Comparison of ENCODE assay signal across 8 mouse cellular contexts in genomic region chr16:17804449-17804912, GRCm38 (mm10). TPM values are rescaled to one million over a fixed set of nuclear protein-coding genes. Genes with fewer than 3 reads are reported as not detected.
DNase-seq lines count a peak whose midpoint lies in the region; ATAC-seq and TF ChIP-seq lines count a peak whose summit lies in the region.

No protein-coding gene starts in this region.

- no peaks in the 10 kb centered on the region for H3K9me3 ChIP-seq in intestine, postnatal 0 days (ENCODE audit: control insufficient read depth)
- H3K9me3 ChIP-seq in midbrain, postnatal 0 days (ENCODE audit: low read length) = no peaks in the 10 kb centered on the region

- H3K4me2 ChIP-seq in intestine, postnatal 0 days (replicated peaks; ENCODE audit: low read depth) = peak overlapping the region; percentile 60
- H3K4me2 ChIP-seq in midbrain, postnatal 0 days (ENCODE audit: low read depth, low read length, poor library complexity, severe bottlenecking) = peak overlapping the region; percentile 51

- no peak overlapping the region for H3K27ac ChIP-seq in intestine, postnatal 0 days (ENCODE audit: low read depth, low read length)
- no peak overlapping the region for H3K27ac ChIP-seq in midbrain, postnatal 0 days (ENCODE audit: low read depth, low read length)

- WGBS in intestine, postnatal 0 days = 11% methylated on average over 33 of the region's 33 CpGs
- 2% methylated on average over 33 of the region's 33 CpGs for WGBS in midbrain, postnatal 0 days

- H3K9ac ChIP-seq in intestine, postnatal 0 days (ENCODE audit: low read depth, low read length) = no peak overlapping the region
- 0 out of 2 replicates have a peak overlapping the region, but pooled peaks have one; percentile 24 for H3K9ac ChIP-seq in midbrain, postnatal 0 days (replicated peaks; ENCODE audit: low read length, poor library complexity, severe bottlenecking)

- no peak for ATAC-seq in intestine, postnatal 0 days
- no peak for ATAC-seq in midbrain, postnatal 0 days (ENCODE audit: low FRiP score)

- H3K4me1 ChIP-seq in intestine, postnatal 0 days (replicated peaks; ENCODE audit: control insufficient read depth, insufficient read depth, low read length) = 0 out of 2 replicates have a peak, but pooled peaks cover 8% of the 10 kb centered on the region
- peaks cover 32% of the 10 kb centered on the region for H3K4me1 ChIP-seq in midbrain, postnatal 0 days (ENCODE audit: insufficient read depth, low read length)

- H3K36me3 ChIP-seq in intestine, postnatal 0 days (ENCODE audit: control insufficient read depth, insufficient read depth) = 0 out of 2 replicates have a peak, but pooled peaks cover 4% of the 10 kb centered on the region
- no peaks in the 10 kb centered on the region for H3K36me3 ChIP-seq in midbrain, postnatal 0 days (ENCODE audit: insufficient read depth, low read length)

- TF ChIP-seq CTCF in intestine, postnatal 0 days (IDR thresholded peaks at IDR 0.05; ENCODE audit: low read depth) = no peak
- TF ChIP-seq CTCF in midbrain, postnatal 0 days (IDR thresholded peaks at IDR 0.05) = no peak

- peak overlapping the region; percentile 26 for H3K4me3 ChIP-seq in intestine, postnatal 0 days (ENCODE audit: low read depth, low read length)
- H3K4me3 ChIP-seq in midbrain, postnatal 0 days (ENCODE audit: low read depth, low read length) = peak overlapping the region; percentile 31

- peak; percentile 31 for DNase-seq in cerebellum, adult 11-12 months
- no peak for DNase-seq in cerebellum, postnatal 14 days
- DNase-seq in B cell, adult 2 months = peak; percentile 36 to 45
- peak; percentile 82 for DNase-seq in embryo, embryonic 11 days
- no peak for DNase-seq in midbrain, postnatal 0 days (ENCODE audit: low spot score)
- no peak for DNase-seq in urinary bladder, adult 2 months (ENCODE audit: low spot score)
- DNase-seq in cerebellum, adult 8-10 months = no peak

- H3K27me3 ChIP-seq in intestine, postnatal 0 days (replicated peaks; ENCODE audit: control insufficient read depth, insufficient read depth, low read length) = peaks cover 68% of the 10 kb centered on the region
- H3K27me3 ChIP-seq in midbrain, postnatal 0 days (ENCODE audit: insufficient read depth, low read length) = peaks cover 61% of the 10 kb centered on the region

RNA-seq across cellular contexts. Expression of gene Scarf2, which starts 7.4 kb away (rescaled TPM):
- 6.3 and 6.9 TPM in 2 replicates for polyA plus RNA-seq in intestine, postnatal 0 days (2015; fragmentation: Nextera tagmentation; extraction: Ambion mirVana)
- 8.5 and 12.6 TPM in 2 replicates for total RNA-seq in midbrain, postnatal 0 days (2014; rRNA removed)
- polyA plus RNA-seq in midbrain, postnatal 0 days (2015; fragmentation: Nextera tagmentation; extraction: Ambion mirVana) = 2.1 and 2.4 TPM in 2 replicates
- polyA plus RNA-seq in urinary bladder, adult 2 months (2012; rRNA removed) = 36.0 and 45.5 TPM in 2 replicates

RNA-seq across cellular contexts. Expression of gene B830017H08Rik, which starts 28.4 kb away (rescaled TPM):
- polyA plus RNA-seq in intestine, postnatal 0 days (2015; fragmentation: Nextera tagmentation; extraction: Ambion mirVana) = not detected in 2 replicates
- 7.0 and 13.5 TPM in 2 replicates for total RNA-seq in midbrain, postnatal 0 days (2014; rRNA removed)
- 7.8 and 8.5 TPM in 2 replicates for polyA plus RNA-seq in midbrain, postnatal 0 days (2015; fragmentation: Nextera tagmentation; extraction: Ambion mirVana)
- not detected in 2 replicates for polyA plus RNA-seq in urinary bladder, adult 2 months (2012; rRNA removed)

RNA-seq across cellular contexts. Expression of gene Car15, which starts 33.7 kb away (rescaled TPM):
- polyA plus RNA-seq in intestine, postnatal 0 days (2015; fragmentation: Nextera tagmentation; extraction: Ambion mirVana) = 0.39 and 0.59 TPM in 2 replicates
- 2.4 and 12.8 TPM in 2 replicates for total RNA-seq in midbrain, postnatal 0 days (2014; rRNA removed)
- 1.7 and 2.0 TPM in 2 replicates for polyA plus RNA-seq in midbrain, postnatal 0 days (2015; fragmentation: Nextera tagmentation; extraction: Ambion mirVana)
- polyA plus RNA-seq in urinary bladder, adult 2 months (2012; rRNA removed) = 2.3 and 4.0 TPM in 2 replicates

RNA-seq across cellular contexts. Expression of gene Klhl22, which starts 45.1 kb away (rescaled TPM):
- 29.0 and 29.9 TPM in 2 replicates for polyA plus RNA-seq in intestine, postnatal 0 days (2015; fragmentation: Nextera tagmentation; extraction: Ambion mirVana)
- 150 and 156 TPM in 2 replicates for total RNA-seq in midbrain, postnatal 0 days (2014; rRNA removed)
- 79.3 and 82.6 TPM in 2 replicates for polyA plus RNA-seq in midbrain, postnatal 0 days (2015; fragmentation: Nextera tagmentation; extraction: Ambion mirVana)
- 38.8 and 40.9 TPM in 2 replicates for polyA plus RNA-seq in urinary bladder, adult 2 months (2012; rRNA removed)

Comparison
In these comparisons a context has a peak if more than half of its experiments do, and no peak if none do; other contexts are left out.
1. DNase-seq: peak in cerebellum, adult 11-12 months (single experiment), B cell, adult 2 months (2 of 2) and embryo, embryonic 11 days (single experiment); none in cerebellum, postnatal 14 days (0 of 2), midbrain, postnatal 0 days (single experiment), urinary bladder, adult 2 months (single experiment) and cerebellum, adult 8-10 months (single experiment).